Mouse (Mus musculus) B cell, adult 2 months (primary cell): ENCODE results near the gene Cdk6.
"Not testable (repeated sequence)": the region's sequence is repeated elsewhere in the genome, so short reads cannot be mapped to it uniquely, and the experiment has no call there.

ENCODE experiments used
- DNase-seq, 2 experiments: peaks; one replicate each; pipeline ENCODE4 v3.0.0; 2022

Gene Cdk6

DNA sequence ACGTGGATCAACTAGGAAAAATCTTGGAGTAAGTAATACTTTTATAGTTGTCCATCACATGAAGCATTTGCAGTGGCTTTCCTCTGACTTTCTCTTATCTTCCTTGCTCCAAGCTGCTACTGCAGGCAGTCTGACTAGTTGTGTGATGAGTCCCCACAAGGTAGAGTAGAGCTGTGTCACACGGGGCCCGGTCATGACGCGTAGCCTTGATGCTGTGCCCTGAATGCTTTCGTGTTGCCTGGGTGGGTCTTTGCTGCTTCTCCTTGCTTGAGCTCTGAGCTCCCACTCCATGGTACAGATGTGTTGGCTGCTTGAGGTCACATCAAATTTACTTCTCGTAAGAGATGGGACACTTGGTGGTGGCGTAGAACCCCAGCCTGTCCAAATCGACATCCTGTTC is 174.2 kb downstream of the Cdk6 start:
- DNase-seq: no peak

DNA sequence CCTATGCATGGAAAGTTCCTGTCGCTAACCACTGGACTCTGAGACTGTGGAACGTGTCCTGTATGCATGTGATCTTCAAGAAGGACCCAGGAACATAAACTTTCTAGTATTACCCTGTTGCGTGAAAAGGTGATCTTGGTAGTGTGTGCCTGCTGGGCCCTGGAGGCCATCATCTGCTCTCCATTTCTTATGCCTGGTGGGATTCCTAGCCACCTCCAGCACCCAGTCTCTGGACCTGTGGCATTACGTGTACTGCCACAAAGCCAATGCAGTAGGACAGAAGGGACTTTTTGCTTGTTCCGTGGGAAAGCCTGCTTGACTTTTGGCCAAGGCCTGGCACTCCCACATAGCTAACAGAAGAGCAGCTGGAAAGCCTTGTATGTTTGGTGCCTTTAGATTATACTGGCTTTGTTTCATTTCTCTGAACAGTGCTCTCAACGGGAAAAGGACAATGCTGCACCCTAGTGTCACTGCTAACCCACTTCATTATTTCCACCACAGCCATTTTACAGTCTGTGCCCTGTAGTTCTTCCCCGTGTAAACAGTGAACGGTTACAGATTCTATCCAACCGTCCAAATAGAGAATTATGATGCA is 175.3 kb downstream of the Cdk6 start:
- peak; percentile 42 to 48 for DNase-seq

DNA sequence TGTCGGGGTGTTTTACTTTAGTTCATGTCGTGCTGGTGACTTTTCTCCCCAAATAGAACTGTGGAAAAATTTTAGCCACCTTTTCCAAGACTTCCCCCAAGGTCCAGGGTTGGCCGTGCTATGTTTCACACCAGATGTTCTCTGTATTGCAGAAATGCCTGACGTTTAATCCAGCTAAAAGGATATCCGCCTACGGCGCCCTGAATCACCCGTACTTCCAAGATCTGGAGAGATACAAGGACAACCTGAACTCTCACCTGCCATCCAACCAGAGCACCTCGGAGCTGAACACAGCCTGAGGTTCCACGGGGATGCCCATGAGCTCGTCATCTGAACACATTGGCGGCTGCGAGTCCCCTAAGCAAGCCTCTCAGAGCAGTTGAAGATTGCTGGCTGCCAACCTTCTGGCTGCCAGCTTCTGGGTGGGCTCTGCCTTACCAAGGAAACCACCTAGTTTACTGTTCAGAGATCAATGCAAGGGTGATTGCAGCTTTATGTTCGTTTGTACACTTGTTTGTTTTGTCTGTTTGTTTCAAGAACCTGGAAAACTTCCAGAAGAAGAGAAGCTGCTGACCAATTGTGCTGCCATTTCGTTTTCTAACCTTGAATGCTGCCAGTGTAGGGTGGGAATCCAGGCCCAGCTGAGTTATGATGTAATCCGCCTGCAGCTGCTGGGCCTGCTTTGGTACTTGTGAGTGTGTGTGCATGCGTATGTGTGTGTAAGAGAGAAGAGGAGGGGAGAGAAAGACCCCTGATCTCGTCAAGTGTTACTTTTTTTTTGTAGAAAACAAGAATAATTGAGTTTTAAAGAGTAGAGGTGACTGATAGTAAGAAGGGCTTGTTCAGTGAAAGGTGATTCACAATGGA is 179.4 kb downstream of the Cdk6 start:
- DNase-seq: no peak

GRCm38 (mm10) chr5:3521741-3522140 is 180.5 kb downstream of the Cdk6 start:
- DNase-seq: no peak

DNA sequence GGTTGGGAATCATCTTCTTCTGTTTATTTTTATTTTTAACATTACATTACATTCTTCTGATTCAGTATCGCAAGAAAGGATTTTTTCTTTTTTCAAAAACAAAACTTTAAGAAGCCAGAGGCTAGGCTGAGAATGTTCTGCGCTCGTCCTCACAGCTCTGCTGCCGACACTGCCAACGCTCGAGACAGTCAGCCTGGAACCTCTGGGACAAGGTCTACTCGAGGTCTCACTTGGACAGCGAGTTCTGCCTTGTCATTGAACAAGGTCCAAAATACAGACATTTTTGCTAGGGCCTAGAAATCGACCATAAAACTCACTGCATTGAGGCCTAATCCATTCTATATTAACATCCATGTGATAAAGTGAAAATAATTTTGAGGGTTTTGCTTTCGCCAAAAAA is 181.5 kb downstream of the Cdk6 start:
- DNase-seq: no peak

GRCm38 (mm10) chr5:3527041-3527691 is 185.9 kb downstream of the Cdk6 start:
- no peak for DNase-seq

- DNase-seq: no peak
Measured at GRCm38 (mm10) chr5:3529585-3530189, 188.4 kb downstream of the Cdk6 start.

GRCm38 (mm10) chr5:3532048-3532447 is 190.8 kb downstream of the Cdk6 start:
- DNase-seq: not testable (repeated sequence)

DNA sequence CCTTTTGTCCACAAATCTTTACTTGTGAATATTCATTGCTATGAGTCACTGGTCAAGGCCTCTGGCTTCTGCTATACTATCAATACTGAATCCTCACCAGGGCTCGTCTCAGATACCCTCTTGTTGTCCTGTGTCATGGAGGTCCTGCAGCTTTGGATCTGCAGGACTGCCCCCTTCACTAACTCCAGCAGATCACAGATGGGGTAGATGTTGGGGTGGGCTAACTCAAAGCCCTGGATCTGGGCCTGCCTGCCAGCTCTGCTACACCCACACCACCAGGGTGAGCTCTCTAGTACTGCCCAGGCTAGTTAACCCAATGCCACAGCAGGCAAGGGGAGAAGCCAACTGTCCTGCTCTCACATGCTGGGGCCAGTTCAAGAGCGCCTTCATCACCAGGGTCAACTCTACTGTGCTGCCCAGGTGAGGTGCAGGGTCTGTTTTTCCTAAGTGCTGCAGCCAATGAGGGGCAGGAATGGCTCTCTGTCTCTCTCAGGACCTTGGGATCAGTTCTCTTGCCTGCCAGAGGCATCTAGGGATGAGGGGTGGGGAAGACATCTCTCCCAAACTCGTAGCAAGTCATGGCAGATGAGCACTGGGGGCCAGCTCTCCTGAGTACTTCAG is 195.4 kb downstream of the Cdk6 start:
- DNase-seq: no peak

DNA sequence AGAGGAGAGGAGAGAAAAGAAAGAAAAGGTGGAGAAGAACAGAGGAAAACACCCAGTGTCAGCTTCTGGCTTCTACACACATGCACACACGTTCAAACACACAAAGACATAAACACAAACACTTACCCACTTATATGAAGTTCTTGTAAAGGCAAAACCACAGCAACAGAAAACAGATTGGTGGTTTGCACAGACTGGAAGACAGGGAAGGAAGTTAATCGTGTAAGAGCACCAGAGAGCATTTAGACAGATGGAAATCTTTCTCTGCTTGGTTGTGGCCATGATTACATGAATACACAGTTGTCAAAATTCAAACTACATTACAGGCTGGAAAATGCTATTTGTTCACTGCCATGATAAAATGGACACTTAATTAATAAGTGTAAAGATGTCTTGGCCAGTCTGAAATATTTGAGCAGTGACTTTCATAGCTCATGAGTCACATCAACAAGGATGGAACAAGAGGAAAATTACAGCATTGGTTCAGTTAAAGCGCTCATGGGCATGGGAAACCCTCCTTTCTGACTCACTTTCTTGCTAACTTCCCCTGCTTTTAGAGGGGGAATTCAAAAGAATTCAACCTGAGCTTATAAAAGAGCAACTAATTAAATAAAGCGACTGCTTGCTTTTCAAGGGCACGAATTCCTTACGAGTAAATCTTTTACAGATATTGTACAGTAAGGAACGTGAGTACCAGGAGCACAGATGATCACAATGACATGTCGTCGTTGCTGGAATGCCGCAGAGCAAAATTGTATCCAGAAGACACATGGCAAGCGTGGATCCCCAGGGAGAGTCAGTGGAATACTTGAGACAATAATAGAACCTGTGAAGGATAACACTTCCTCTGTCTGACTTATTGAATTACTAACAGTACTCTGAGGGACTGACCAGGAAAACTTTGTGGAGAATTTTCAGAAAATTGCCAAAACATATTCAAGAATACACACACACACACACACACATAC is 197.5 kb downstream of the Cdk6 start:
- no peak for DNase-seq

DNA sequence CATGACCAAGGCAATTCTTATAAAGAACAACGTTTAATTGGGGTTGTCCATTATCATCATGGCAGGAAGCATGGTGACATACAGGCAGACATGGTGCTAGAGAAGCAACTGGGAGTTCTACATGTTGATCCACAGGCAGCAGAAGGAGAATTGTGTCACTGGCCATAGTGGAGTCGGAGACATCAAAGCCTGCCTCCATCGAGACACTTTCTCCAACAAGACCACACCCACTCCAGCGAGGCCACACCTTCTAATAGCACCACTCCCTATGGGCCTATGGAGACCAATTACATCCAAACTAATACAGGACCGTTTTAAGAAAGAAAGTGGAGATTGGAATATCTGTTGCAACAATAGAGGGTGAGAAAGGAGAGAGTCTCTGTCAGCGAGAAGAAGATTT is 200.6 kb downstream of the Cdk6 start:
- DNase-seq: no peak

DNA sequence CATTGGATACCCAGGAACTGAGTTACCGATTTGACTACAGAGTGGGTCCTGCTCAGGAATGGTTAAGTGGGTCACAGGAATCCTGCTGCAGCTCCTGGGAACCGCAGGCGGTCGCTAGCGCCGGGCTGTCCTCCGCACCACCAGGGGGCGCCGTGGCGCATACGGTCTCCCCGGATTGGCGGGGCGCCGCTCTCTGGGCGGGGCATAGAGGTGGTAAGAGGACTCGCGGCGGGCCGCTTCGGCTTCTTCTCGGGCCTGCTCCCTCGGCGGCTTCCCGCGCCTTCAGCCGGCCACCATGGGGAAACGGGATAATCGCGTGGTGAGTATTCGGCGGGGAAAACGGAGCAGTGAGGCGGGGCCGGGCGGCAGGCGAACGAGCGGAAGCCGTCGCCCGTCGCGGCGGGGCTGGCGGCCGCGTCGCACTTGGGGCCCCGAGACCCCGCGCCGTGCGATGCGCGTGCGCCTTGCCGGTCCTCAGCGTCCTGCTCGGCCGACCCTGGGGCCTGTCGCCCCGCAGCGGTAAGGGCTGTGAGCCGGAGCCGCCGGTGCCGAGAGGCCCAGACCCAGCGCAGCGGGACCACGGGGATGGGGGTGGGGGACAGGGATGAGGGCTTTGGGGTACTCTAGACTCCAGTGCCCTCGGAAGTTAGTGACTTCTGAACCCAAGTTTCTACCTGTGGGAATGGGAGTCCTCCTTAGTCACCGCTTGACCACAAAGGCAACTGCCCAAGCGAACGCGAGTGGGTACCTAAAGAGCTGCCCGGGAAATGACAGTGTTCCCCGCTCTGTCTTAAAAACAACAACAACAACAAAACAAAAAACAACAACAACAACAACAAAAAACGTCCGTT is 202.6 kb downstream of the Cdk6 start, which contains the start of gene Fam133b:
Gene Fam133b (plus strand): TSS at position 205 of the 851 bp plus-strand sequence.
- DNase-seq: peak; percentile 98 to 99

DNA sequence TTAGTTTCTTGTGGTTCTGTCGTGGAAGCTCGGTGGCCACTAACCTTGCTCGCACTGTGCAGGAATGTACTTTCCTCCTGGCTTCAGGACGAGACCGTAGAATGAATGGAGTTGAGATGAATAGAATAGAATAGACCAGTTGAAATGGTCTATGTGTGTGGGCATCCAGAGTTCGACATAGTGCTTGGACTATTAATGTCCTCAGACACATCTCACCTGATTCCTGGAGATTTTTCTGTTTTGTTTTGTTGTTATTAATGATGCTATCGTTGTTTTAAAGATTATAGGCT is 203.1 kb downstream of the Cdk6 start:
- no peak for DNase-seq

GRCm38 (mm10) chr5:3546226-3546625 is 204.9 kb downstream of the Cdk6 start:
- DNase-seq: no peak

DNA sequence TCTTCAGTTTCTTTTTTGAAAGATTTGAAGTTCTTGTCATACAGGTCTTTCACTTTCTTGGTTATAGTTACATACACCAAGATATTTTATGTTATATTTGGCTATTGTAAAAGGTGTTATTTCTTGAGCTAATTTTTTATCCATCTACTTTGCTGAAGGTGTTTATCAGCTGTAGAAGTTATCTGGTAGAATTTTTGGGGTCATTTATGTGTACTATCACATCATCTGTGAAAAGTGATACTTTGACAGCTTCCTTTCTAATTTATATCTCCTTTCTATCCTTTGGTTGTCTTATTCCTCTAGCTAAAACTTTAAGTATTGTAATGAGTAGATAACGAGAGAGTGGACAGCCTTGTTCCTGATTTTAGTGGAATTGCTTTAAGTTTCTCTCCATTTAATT is 210.2 kb downstream of the Cdk6 start:
- DNase-seq: no peak

DNA sequence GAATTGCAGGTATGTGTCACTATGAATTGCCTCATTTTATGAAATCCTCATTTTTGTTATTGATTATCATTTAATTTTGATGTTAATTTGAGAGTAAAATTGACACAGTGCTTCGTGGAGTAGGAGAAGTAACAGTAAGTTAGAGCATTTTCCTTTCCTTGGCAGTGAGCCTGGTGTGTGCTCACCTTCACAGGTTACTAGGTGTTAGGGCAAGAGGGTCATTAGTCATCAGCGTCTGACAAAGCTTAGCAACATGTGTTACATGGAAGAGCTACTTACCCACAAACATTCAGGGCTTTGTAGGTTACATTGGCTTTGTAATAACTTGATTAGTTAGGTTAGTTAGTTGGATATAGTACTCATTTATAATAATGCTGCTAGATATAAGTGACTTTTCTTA is 212.9 kb downstream of the Cdk6 start:
- DNase-seq: no peak

- no peak for DNase-seq
Measured at GRCm38 (mm10) chr5:3571266-3571665, 230.0 kb downstream of the Cdk6 start, which contains the start of gene 1700109H08Rik. 1700109H08Rik (plus strand) TSS chr5:3571566.

DNA sequence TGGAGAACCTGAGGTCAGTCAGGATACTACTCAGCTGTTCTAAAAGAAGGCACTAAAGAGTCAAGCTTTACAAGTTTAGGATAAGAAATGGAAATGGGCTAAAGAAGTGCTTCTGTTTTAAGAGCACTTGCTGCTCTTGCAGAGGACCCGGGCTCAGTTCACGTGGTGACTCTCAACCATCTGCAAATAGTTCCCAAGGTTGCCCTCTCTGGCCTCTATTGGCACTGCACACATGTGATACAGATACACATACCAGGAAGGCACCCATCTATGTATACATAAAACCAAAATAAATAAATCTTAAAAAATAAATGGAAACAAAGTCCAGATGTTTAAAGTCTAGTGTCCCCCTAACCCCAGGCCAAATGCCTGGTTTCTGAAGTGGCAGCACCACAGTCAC is 233.5 kb downstream of the Cdk6 start:
- DNase-seq: no peak

DNA sequence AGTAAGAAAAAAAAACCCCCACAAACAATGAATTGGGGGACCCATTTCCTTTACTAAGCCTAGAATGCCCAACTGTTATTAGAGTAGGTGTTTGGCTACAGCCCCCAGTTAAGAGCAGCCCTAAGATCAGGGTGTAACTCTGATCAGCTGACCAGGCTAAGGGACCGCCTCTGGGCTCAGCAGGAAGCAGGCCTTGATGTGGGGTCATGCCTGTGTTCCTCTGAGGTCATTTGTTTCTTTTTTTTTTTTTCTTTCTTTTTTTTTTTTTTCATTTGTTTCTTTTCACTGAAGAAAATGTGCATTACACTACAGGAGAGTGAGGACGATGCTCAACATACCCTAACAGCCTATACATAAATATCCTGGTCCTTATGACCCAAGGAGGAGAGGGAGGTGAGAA is 236.7 kb downstream of the Cdk6 start:
- no peak for DNase-seq

DNA sequence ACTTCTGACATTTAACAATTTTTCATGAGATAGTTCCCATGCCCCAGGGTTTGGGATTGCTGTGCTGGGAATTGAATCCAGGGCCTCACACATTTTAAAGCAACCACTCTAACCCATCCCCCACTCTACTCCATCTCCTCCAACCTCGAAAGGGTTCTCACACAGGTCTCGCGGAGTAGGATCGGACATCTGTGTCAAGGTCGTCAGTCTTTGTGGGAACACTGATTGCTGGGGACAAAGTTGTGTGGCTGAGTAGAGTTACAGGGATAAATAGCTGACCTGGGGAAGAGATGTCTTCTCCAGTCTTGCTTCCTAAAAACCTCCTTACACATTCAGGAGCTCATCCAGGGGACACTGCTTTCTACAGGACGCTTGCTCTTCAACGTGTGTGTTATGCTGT is 237.8 kb downstream of the Cdk6 start:
- no peak for DNase-seq
